Mouse (Mus musculus) kidney, adult 2 months (tissue): ENCODE measurements around the gene A730061H03Rik.

Experiments
- CTCF ChIP-seq: fragments of 200-500 bp; conservative IDR thresholded peaks from 2 replicates; pipeline ENCODE4 v1.5.1; 2011; ENCODE audit warnings: low read depth, mild to moderate bottlenecking, control low read depth, low read length, moderate library complexity, mixed read lengths; ENCODE audit not compliant: insufficient read depth, insufficient read length
- POLR2A ChIP-seq: fragments of 200-500 bp; IDR thresholded peaks from one replicate; pipeline ENCODE4 v1.6.1; 2011; ENCODE audit warnings: low read depth, low read length, control low read depth

- no peak for TF ChIP-seq CTCF
- no peak for TF ChIP-seq POLR2A
Measured at GRCm38 (mm10) chr14:55513927-55514326, 46.3 kb downstream of the A730061H03Rik start.
